Mouse (Mus musculus): ENCODE results near the gene Ptcd3.

- TF ChIP-seq GATA1 (IDR thresholded peaks at IDR 0.05; ENCODE audit: low read length) (peak; percentile 61; the same call in 1 of the 2 replicates), TAL1 (IDR thresholded peaks at IDR 0.05; ENCODE audit: low read length) (no peak)
Observed at GRCm38 (mm10) chr6:71831581-71831960, 77.0 kb downstream of the Ptcd3 start.

Data from erythroblast, embryonic 14.5 days (primary cell).